Mouse (Mus musculus) liver, embryonic 14.5 days (tissue): ENCODE results near the gene Nin. TPM values are rescaled to one million over a fixed set of nuclear protein-coding genes. Genes with fewer than 3 reads are reported as not detected.
A peak's percentile ranks its signal among the peaks of the same experiment; 100 is the strongest.

Source experiments
- ATAC-seq: fragments of 200-750 bp; cut with Nextera tagmentation; 2 replicates; pipeline ENCODE4 v1.8.0; 2017; ENCODE audit warnings: moderate number of reproducible peaks, mild to moderate bottlenecking, moderate library complexity; ENCODE audit not compliant: insufficient read depth
- DNase-seq, 3 experiments: peaks; one replicate each; pipeline ENCODE4 v3.0.0-alpha.2; 2012 to 2013; ENCODE audit warnings: low read depth in 3 of 3, low spot score in 3 of 3
- H3K27ac ChIP-seq: fragments of 300-500 bp; sonication (generic); 2 replicates; pipeline ENCODE4 v1.5.1; 2014; ENCODE audit warnings: moderate library complexity, mild to moderate bottlenecking, control low read depth, inconsistent platforms
- H3K27me3 ChIP-seq: fragments of 300-500 bp; sonication (generic); 2 replicates; pipeline ENCODE4 v1.6.1; 2014; ENCODE audit warnings: mild to moderate bottlenecking, low read length, moderate library complexity; ENCODE audit not compliant: control insufficient read depth, insufficient read depth
- H3K36me3 ChIP-seq: fragments of 300-500 bp; sonication (generic); replicated peaks from 2 replicates; pipeline ENCODE4 v1.6.1; 2014; ENCODE audit warnings: low read depth; ENCODE audit not compliant: control insufficient read depth, insufficient read depth
- H3K4me1 ChIP-seq, 2 experiments: fragments of 200-500 bp in 1 of 2; fragments of 300-500 bp in 1 of 2; sonication (generic) in 1 of 2; replicated peaks; 2 replicates each; pipeline ENCODE4 v1.6.1; 2012 to 2014; ENCODE audit warnings: antibody characterized with exemption in 1 of 2, inconsistent platforms in 1 of 2, low read length in 1 of 2; ENCODE audit not compliant: control insufficient read depth in 2 of 2, insufficient read depth in 2 of 2
- H3K4me2 ChIP-seq: fragments of 300-500 bp; sonication (generic); 2 replicates; pipeline ENCODE4 v1.6.1; 2014; ENCODE audit warnings: low read depth, mild to moderate bottlenecking, control low read depth, moderate library complexity
- H3K4me3 ChIP-seq, 2 experiments: fragments of 200-500 bp in 1 of 2; fragments of 300-500 bp in 1 of 2; sonication (generic) in 1 of 2; 2 replicates each; pipeline ENCODE4 v1.5.1; 2012 to 2014; ENCODE audit warnings: low read depth in 2 of 2, low read length in 2 of 2, mild to moderate bottlenecking in 2 of 2, control low read depth in 1 of 2, inconsistent platforms in 1 of 2, moderate library complexity in 1 of 2; ENCODE audit not compliant: insufficient read depth in 1 of 2
- H3K9ac ChIP-seq: fragments of 300-500 bp; sonication (generic); replicated peaks from 2 replicates; pipeline ENCODE4 v1.6.1; 2014; ENCODE audit warnings: mild to moderate bottlenecking, control low read depth, moderate library complexity
- H3K9me3 ChIP-seq: fragments of 300-500 bp; sonication (generic); 2 replicates; pipeline ENCODE4 v1.6.1; 2016; ENCODE audit warnings: low read length, mixed read lengths; ENCODE audit not compliant: control insufficient read depth
- CTCF ChIP-seq: IDR thresholded peaks from 2 replicates; pipeline ENCODE4 v1.5.1; 2016; ENCODE audit warnings: antibody characterized with exemption, low read depth, control low read depth
- EP300 ChIP-seq: IDR thresholded peaks from 2 replicates; pipeline ENCODE4 v1.6.1; 2016; ENCODE audit warnings: antibody characterized with exemption, low read depth
- WGBS: fragments of 180-500 bp; shearing (Covaris S2); extraction: QIAGEN DNeasy Blood & Tissue Kit; methylation state at CpG from one replicate; pipeline ENCODE4 v1.1.7; 2014; ENCODE audit not compliant: insufficient replicate concordance; 5-methylcytosine and 5-hydroxymethylcytosine counted together
- polyA plus RNA-seq, 2 experiments: library from polyadenylated mRNA; depleted of rRNA in 1 of 2; stranded (reverse) in 1 of 2; unstranded in 1 of 2; fragments of >200 nt; fragmentation: Nextera tagmentation in 1 of 2; extraction: Ambion mirVana in 1 of 2; gene quantifications; 2 replicates each; pipeline versions ENCODE4 v1.2.1 to v1.2.3; 2012 to 2014

Gene Nin
- polyA plus RNA-seq, 2 experiments, result 2.8 to 3.9 TPM

DNA sequence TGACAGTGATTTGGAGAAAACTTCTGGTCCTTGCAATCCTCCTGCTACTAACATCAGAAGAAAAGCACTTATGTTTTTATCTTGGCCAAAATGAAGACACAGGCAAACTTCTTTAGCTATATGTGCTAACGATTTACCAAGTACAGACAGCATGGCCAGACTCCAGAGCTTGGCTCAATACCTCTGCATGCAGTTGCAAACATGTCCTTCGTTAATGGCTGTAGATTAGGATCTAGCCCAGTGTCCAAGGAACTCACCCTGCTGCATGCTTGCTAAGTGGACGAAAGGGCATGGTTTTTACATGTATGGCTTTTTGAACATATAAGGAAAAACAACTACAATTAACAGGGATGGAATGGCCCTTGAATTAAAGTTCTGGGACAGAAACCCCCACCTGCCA, 28.2 kb downstream of the Nin start:
- no peak for ATAC-seq
- no peak for TF ChIP-seq CTCF
- no peak for TF ChIP-seq EP300
- WGBS, result 54% methylated on average over 3 of the region's 3 CpGs
- Histone ChIP-seq H3K4me1 (no peaks in the 10 kb centered on the region), H3K4me2 (no peak overlapping the region), H3K9ac (no peak overlapping the region), H3K4me3 (no peak overlapping the region), H3K27ac (no peak overlapping the region), H3K9me3 (no peaks in the 10 kb centered on the region), H3K27me3 (no peaks in the 10 kb centered on the region), H3K36me3 (no peaks in the 10 kb centered on the region)
- no peak for DNase-seq

GRCm38 (mm10) chr12:70084198-70084597, 29.3 kb downstream of the Nin start:
- DNase-seq, result peak in 1 of 3 experiments; percentile 14
- H3K9me3 ChIP-seq, result no peaks in the 10 kb centered on the region
- H3K27me3 ChIP-seq, result no peaks in the 10 kb centered on the region
- H3K4me2 ChIP-seq, result no peak overlapping the region
- TF ChIP-seq EP300 (no peak), CTCF (no peak)
- no peak overlapping the region for H3K27ac ChIP-seq
- no peaks in the 10 kb centered on the region for H3K4me1 ChIP-seq
- H3K4me3 ChIP-seq, result no peak overlapping the region
- H3K36me3 ChIP-seq, result no peaks in the 10 kb centered on the region
- ATAC-seq, result no peak
- 38% methylated on average over 5 of the region's 5 CpGs for WGBS
- H3K9ac ChIP-seq, result no peak overlapping the region

- H3K36me3 ChIP-seq, result no peaks in the 10 kb centered on the region
- no peaks in the 10 kb centered on the region for H3K27me3 ChIP-seq
- no peak overlapping the region for H3K9ac ChIP-seq
- no peak overlapping the region for H3K4me2 ChIP-seq
- 72% methylated on average over 4 of the region's 4 CpGs for WGBS
- H3K4me1 ChIP-seq, result no peaks in the 10 kb centered on the region
- no peak for DNase-seq
- TF ChIP-seq CTCF, result peak; percentile 33; the same call in 1 of the 2 replicates
- TF ChIP-seq EP300, result no peak
- ATAC-seq, result no peak
- no peaks in the 10 kb centered on the region for H3K9me3 ChIP-seq
- no peak overlapping the region for H3K4me3 ChIP-seq
- H3K27ac ChIP-seq, result no peak overlapping the region
Measured at GRCm38 (mm10) chr12:70083737-70084136, 29.8 kb downstream of the Nin start.

DNA sequence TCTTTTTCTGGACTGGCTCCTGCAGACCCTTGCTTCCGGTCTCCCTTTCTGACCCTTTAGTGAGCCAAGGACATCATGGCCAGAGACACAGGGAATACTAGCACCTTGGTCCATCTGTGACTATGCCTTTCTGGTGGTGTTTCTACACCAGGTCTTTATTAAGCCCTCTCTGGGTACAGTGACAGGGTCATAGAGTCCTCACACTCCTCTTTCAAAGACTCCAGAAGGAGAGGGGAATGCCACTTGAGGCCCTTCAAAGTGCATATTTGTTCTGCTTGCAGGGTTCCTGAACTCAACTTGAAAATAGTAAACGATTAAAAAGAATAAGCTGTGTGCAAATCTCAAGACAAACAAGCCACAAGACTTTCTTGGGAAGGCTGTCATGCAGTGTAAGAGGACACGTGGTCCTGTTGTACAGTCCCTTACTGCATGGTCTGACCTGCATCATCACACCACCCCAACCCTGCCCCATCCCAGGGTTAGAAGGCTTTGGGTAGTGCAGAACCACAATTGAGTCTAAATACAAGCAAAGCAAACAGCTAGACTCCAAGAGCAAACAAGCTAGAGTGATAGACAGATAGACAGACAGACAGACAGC, 30.5 kb downstream of the Nin start:
- no peaks in the 10 kb centered on the region for H3K9me3 ChIP-seq
- DNase-seq (no peak), ATAC-seq (no peak)
- TF ChIP-seq EP300 (no peak), CTCF (no peak)
- no peaks in the 10 kb centered on the region for H3K27me3 ChIP-seq
- no peaks in the 10 kb centered on the region for H3K4me1 ChIP-seq
- H3K27ac ChIP-seq, result no peak overlapping the region
- H3K4me2 ChIP-seq, result no peak overlapping the region
- no peak overlapping the region for H3K9ac ChIP-seq
- WGBS, result 77% methylated on average over 3 of the region's 3 CpGs
- H3K36me3 ChIP-seq, result no peaks in the 10 kb centered on the region
- no peak overlapping the region for H3K4me3 ChIP-seq

DNA sequence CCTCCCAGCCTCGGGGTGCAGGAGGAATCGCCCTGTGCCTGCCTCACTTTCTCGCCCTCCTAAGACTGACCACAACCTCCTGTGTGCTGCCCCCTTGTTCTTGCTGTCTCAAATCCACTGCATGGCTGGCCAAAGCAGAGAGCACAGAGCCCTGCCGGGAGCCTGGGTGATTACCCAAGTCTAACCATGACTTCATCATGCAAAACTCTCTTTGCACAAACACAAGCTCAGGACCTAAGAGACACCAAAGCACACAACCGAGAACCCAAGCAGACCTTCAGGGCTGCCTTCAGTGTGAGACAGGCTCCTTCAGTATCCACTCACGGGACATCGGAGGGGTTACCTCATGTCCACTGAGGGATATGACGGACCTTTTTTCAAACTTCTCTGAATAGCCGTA, 31.0 kb downstream of the Nin start:
- ATAC-seq, result no peak
- Histone ChIP-seq H3K4me2 (no peak overlapping the region), H3K36me3 (no peaks in the 10 kb centered on the region), H3K4me3 (no peak overlapping the region), H3K4me1 (no peaks in the 10 kb centered on the region), H3K9ac (no peak overlapping the region), H3K27me3 (no peaks in the 10 kb centered on the region), H3K27ac (no peak overlapping the region), H3K9me3 (no peaks in the 10 kb centered on the region)
- no peak for TF ChIP-seq CTCF
- no peak for TF ChIP-seq EP300
- DNase-seq, result no peak
- WGBS, result 65% methylated on average over 9 of the region's 9 CpGs
